Mouse (Mus musculus) bone marrow macrophage, adult 2 months (primary cell): ENCODE measurements around the gene Cyp1a1.

Source experiments
- CTCF ChIP-seq: IDR thresholded peaks from 2 replicates; pipeline ENCODE4 v1.5.1; 2012; ENCODE audit warnings: low read depth, mild to moderate bottlenecking, low read length, moderate library complexity
- POLR2A ChIP-seq: IDR thresholded peaks from 2 replicates; pipeline ENCODE4 v1.6.1; 2012; ENCODE audit warnings: mild to moderate bottlenecking, low read depth, low read length, borderline replicate concordance

GRCm38 (mm10) chr9:57671037-57671436 lies 16.7 kb upstream of the Cyp1a1 start:
- TF ChIP-seq CTCF (no peak), POLR2A (no peak)
